ENCODE assay signal across 10 mouse cellular contexts in genomic region chr14:118667499-118667898, GRCm38 (mm10). TPM values are rescaled to one million over a fixed set of nuclear protein-coding genes. Genes with fewer than 3 reads are reported as not detected.
A peak's percentile ranks its signal among the peaks of the same experiment; 100 is the strongest.
DNase-seq lines count a peak whose midpoint lies in the region; ATAC-seq and TF ChIP-seq lines count a peak whose summit lies in the region.
"Had no signal": no experiment of that assay in that cellular context is flagged by ENCODE, and none has a peak within 500 bp of the region (broad histone marks: within the 10 kb centered on the region; RNA-seq: fewer than 3 reads in every experiment).

No protein-coding gene starts in this region.

- peak; percentile 21 for DNase-seq in adrenal gland, adult 2 months
- DNase-seq in adrenal gland, adult 18-20 months (ENCODE audit: low spot score in 2 of 2), result no peak
- peak; percentile 40 for DNase-seq in lung, postnatal 0 days (ENCODE audit: low spot score)
- no peak for DNase-seq in lung, adult 2 months
- peak; percentile 37 to 40 for DNase-seq in heart, postnatal 14 days
- DNase-seq in frontal cortex, postnatal 25 days (ENCODE audit: low spot score in 2 of 2), result no peak
- DNase-seq in right cerebral cortex, adult 2 months (ENCODE audit: low spot score in 2 of 2), result no peak
- DNase-seq: gastrocnemius, postnatal 14 days had no signal

- ATAC-seq in lung, postnatal 0 days, result peak; percentile 48
- ATAC-seq in stomach, embryonic 14.5 days (ENCODE audit: insufficient number of reproducible peaks, insufficient read depth, low FRiP score, low read depth), result 0 out of 2 replicates have a peak, but pooled peaks have one; percentile 12

- no peak overlapping the region for H3K27ac ChIP-seq in lung, postnatal 0 days (ENCODE audit: low read length)
- no peak overlapping the region for H3K27ac ChIP-seq in stomach, embryonic 14.5 days (ENCODE audit: low read length)
- H3K27ac ChIP-seq: limb, embryonic 15.5 days had no signal

- H3K9me3 ChIP-seq in lung, postnatal 0 days (ENCODE audit: low read length), result no peaks in the 10 kb centered on the region
- no peaks in the 10 kb centered on the region for H3K9me3 ChIP-seq in stomach, embryonic 14.5 days (ENCODE audit: control insufficient read depth, low read depth, low read length)
- H3K9me3 ChIP-seq: limb, embryonic 15.5 days had no signal

- no peaks in the 10 kb centered on the region for H3K27me3 ChIP-seq in lung, postnatal 0 days (replicated peaks; ENCODE audit: insufficient read depth, low read length)
- H3K27me3 ChIP-seq in stomach, embryonic 14.5 days (ENCODE audit: control insufficient read depth, insufficient read depth, low read length), result no peaks in the 10 kb centered on the region
- H3K27me3 ChIP-seq: limb, embryonic 15.5 days had no signal

- TF ChIP-seq CTCF in lung, postnatal 0 days (IDR thresholded peaks at IDR 0.05), result no peak
- no peak for TF ChIP-seq CTCF in lung, adult 2 months (IDR thresholded peaks at IDR 0.05; ENCODE audit: insufficient read depth, low read length)

- H3K9ac ChIP-seq in lung, postnatal 0 days (replicated peaks; ENCODE audit: low read depth), result no peak overlapping the region
- no peak overlapping the region for H3K9ac ChIP-seq in stomach, embryonic 14.5 days (replicated peaks; ENCODE audit: low read depth, low read length)
- H3K9ac ChIP-seq: limb, embryonic 15.5 days had no signal

- H3K4me2 ChIP-seq in lung, postnatal 0 days (replicated peaks; ENCODE audit: low read depth, low read length), result no peak overlapping the region
- no peak overlapping the region for H3K4me2 ChIP-seq in stomach, embryonic 14.5 days (replicated peaks; ENCODE audit: low read depth, low read length)
- H3K4me2 ChIP-seq: limb, embryonic 15.5 days had no signal

- no peaks in the 10 kb centered on the region for H3K36me3 ChIP-seq in lung, postnatal 0 days (ENCODE audit: insufficient read depth, low read length)
- no peaks in the 10 kb centered on the region for H3K36me3 ChIP-seq in stomach, embryonic 14.5 days (ENCODE audit: control insufficient read depth, insufficient read depth, low read length)
- H3K36me3 ChIP-seq: limb, embryonic 15.5 days had no signal

- WGBS in lung, postnatal 0 days, result 27% methylated on average over 6 of the region's 6 CpGs
- 24% methylated on average over 6 of the region's 6 CpGs for WGBS in lung, adult 2 months
- 47% methylated on average over 6 of the region's 6 CpGs for WGBS in stomach, embryonic 14.5 days

- intact Hi-C loops in heart, postnatal 14 days (cut with DNase I), result no loop called here

- H3K4me3 ChIP-seq in lung, postnatal 0 days (ENCODE audit: low read depth, low read length), result no peak overlapping the region
- H3K4me3 ChIP-seq in lung, adult 2 months (replicated peaks; ENCODE audit: extremely low read depth, low read depth, low read length), result no peak overlapping the region
- H3K4me3 ChIP-seq in stomach, embryonic 14.5 days (ENCODE audit: low read depth, low read length), result no peak overlapping the region
- H3K4me3 ChIP-seq: limb, embryonic 15.5 days had no signal

- TF ChIP-seq POLR2A in lung, adult 2 months (IDR thresholded peaks at IDR 0.05; ENCODE audit: borderline replicate concordance, extremely low read depth, low read depth, low read length), result no peak

- TF ChIP-seq EP300 in lung, postnatal 0 days (IDR thresholded peaks at IDR 0.05), result 0 out of 2 replicates have a peak, but pooled peaks have one; percentile 11

- no peaks in the 10 kb centered on the region for H3K4me1 ChIP-seq in lung, postnatal 0 days (ENCODE audit: insufficient read depth, low read depth, low read length)
- H3K4me1 ChIP-seq in lung, adult 2 months (ENCODE audit: control insufficient read depth, insufficient read depth, low read length), result no peaks in the 10 kb centered on the region
- H3K4me1 ChIP-seq in stomach, embryonic 14.5 days (ENCODE audit: control insufficient read depth, insufficient read depth, low read length), result no peaks in the 10 kb centered on the region

RNA-seq across cellular contexts. Expression of gene Abcc4, which starts 38.5 kb away (rescaled TPM):
- 10 to 100 TPM; 17.9 to 20.2 TPM for total RNA-seq in adrenal gland, adult 2 months (2021)
- polyA plus RNA-seq in adrenal gland, adult 2 months (2012; rRNA removed), result 4.2 and 9.6 TPM in 2 replicates
- total RNA-seq in adrenal gland, adult 18-20 months (2021), result 10 to 100 TPM; 13.8 to 16.9 TPM
- polyA plus RNA-seq in lung, postnatal 0 days (2015; fragmentation: Nextera tagmentation; extraction: Ambion mirVana), result 1.0 and 1.2 TPM in 2 replicates
- polyA plus RNA-seq in lung, adult 2 months (2012; rRNA removed), result 3.6 and 8.7 TPM in 2 replicates
- total RNA-seq in heart, postnatal 14 days (2021), result 1 to 10 TPM; 9.6 to 9.9 TPM
- polyA plus RNA-seq in stomach, embryonic 14.5 days (2014; fragmentation: Nextera tagmentation; extraction: Ambion mirVana), result 5.0 and 5.6 TPM in 2 replicates

Comparison
In these comparisons a context has a peak if more than half of its experiments do, and no peak if none do; other contexts are left out.
1. DNase-seq: peak in adrenal gland, adult 2 months (single experiment), lung, postnatal 0 days (single experiment) and heart, postnatal 14 days (2 of 2); none in adrenal gland, adult 18-20 months (0 of 2), lung, adult 2 months (single experiment), frontal cortex, postnatal 25 days (0 of 2) and right cerebral cortex, adult 2 months (0 of 2).